Mouse (Mus musculus): Measurements from ENCODE around the gene Nudt7.

DNA sequence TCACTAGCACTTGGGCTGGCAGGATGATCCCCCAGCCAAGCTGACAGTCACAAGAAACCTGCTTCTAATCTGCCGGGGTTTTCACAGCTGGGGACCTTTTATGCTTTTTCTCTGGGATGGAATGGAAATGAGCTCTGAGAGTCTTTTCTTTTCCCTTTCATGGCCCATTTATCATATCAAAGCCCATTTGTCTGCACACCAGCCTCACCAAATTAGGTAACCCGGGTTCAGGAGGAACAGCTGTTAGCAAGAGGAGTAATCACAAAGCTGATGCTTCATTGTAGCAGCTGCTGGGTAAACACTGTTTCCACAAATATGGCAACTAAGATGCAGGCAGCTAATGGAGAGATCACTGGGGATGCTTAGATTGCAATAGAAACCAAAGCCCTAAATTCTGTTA lies 17.3 kb upstream of the Nudt7 start:
- TF ChIP-seq CTCF (IDR thresholded peaks at IDR 0.05; ENCODE audit: low read depth, low read length): no peak
- no peak for TF ChIP-seq POLR2A (IDR thresholded peaks at IDR 0.05; ENCODE audit: borderline replicate concordance, low read depth, low read length)

Data from bone marrow macrophage, adult 2 months (primary cell).